Mouse (Mus musculus) ES-Bruce4 (cell line): ENCODE data around the gene Arf3.

Experiments
- CTCF ChIP-seq: IDR thresholded peaks from one replicate; pipeline ENCODE4 v1.8.1; 2011; ENCODE audit warnings: low read depth, low read length
- POLR2A ChIP-seq: IDR thresholded peaks from one replicate; pipeline ENCODE4 v1.8.1; 2011; ENCODE audit warnings: low read length; ENCODE audit not compliant: insufficient read depth

- TF ChIP-seq CTCF (no peak), POLR2A (no peak)
Observed at GRCm38 (mm10) chr15:98696216-98696615, 66.8 kb downstream of the Arf3 start.
